Mouse (Mus musculus): Measurements from ENCODE around the gene Timm8a2. TPM values are rescaled to one million over a fixed set of nuclear protein-coding genes. Genes with fewer than 3 reads are reported as not detected.
"Not testable (repeated sequence)": the region's sequence is repeated elsewhere in the genome, so short reads cannot be mapped to it uniquely, and the experiment has no call there.

The Timm8a2 gene
- total RNA-seq, 2 experiments from 2014 or later, result not detected

DNA sequence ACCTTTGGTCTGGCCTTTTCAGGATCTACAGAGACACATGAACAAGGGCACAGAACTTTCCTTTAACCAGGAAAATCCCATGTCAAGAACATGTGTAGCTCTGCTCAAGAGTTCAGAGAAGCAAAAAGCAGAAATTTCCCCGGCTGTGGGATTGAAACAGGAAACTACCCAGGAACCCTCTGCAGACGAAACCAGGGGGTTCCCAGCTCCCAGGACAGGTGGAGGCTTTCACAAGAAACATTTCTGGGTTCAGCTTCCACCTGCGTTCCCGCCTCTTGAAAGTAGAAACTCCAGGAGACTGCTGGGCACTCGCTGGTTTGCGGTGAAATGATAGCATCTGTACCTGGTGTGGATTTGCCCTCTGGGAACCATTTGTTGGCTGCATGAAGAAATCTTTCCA lies 22.4 kb downstream of the Timm8a2 start:
- no peak for DNase-seq (ENCODE audit: low spot score in 2 of 2)

- no peak for DNase-seq (ENCODE audit: low spot score in 2 of 2)
Observed at GRCm38 (mm10) chr14:122057941-122058346, 23.5 kb downstream of the Timm8a2 start.

DNA sequence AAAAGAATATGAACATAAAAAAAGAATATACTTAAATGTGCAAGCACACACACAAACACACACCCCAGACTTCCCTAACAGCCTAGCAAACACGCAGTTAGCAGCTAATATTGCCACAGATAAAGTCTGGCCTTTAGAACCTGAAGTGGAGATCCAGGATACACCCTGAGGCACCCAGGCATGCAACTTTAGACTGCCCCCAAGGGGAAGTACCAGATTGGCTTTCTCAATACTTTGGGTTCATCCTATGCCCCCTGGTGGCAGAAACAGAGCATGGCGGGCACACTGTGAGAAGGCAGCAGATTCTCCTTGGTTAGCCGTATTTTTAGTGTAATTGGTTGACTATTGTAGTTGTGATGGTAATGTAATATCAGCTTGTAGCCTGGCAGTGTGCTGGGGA lies 26.2 kb downstream of the Timm8a2 start:
- peak; percentile 66 to 88 for DNase-seq (ENCODE audit: low spot score in 2 of 2)

- DNase-seq (ENCODE audit: low spot score in 2 of 2), result no peak
Observed at GRCm38 (mm10) chr14:122061376-122061775, 26.9 kb downstream of the Timm8a2 start.

DNA sequence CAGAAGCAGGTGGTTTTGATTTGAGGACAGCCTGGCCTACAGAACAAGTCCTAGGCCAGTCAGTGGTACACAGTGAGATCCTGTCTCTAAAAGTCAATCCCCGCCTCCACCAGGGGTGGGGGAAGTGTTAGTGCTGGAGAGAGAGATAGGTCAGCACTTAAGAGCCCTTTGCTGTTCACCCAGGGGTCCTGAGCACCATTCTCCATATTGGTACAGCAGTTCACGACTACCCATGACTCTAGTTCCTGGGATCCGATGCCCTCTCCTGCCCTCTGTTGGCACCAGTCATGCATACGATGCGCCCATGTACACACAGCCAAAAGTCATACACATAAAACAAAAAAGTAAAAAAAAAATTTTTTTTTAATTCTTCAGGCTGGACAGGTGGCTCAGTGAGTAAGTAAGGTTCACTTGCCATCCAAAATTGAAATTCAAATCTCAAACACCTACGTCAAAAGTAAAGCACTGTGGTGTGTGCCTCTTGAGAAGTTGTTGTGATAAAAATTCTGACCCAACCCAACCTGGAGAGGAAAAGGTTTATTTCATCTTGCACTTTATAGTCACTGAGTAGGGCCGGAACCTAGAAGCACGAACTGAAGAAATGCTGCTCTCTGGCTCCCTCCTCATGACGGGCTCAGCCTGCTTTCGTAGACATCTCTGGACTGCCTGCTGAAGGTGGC lies 28.1 kb downstream of the Timm8a2 start:
- no peak for DNase-seq (ENCODE audit: low spot score in 2 of 2)

- DNase-seq (ENCODE audit: low spot score in 2 of 2), result no peak
Observed at GRCm38 (mm10) chr14:122063599-122063998, 29.1 kb downstream of the Timm8a2 start.

GRCm38 (mm10) chr14:122064519-122064918 lies 30.0 kb downstream of the Timm8a2 start:
- peak; percentile 13 to 77 for DNase-seq (ENCODE audit: low spot score in 2 of 2)

DNA sequence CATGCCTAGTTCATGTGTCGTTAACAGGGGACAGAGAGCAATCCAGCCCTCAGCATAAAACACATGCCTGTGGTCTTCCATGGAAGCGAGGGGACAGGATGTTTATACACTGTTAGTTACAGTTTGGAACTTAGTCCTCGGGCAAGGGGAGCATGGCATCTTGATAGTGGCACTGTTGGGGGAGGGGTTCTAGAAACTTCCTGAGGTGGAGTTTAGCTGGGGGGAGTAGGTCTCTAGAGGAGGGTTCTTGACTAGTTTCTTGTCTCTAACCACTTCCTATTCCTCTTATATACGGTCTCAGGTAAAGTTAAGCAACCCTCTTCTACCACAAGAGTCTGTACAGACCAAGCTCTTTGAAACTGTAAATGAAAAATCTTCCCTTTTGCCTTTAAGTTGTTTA lies 31.8 kb downstream of the Timm8a2 start:
- no peak for DNase-seq (ENCODE audit: low spot score in 2 of 2)

DNA sequence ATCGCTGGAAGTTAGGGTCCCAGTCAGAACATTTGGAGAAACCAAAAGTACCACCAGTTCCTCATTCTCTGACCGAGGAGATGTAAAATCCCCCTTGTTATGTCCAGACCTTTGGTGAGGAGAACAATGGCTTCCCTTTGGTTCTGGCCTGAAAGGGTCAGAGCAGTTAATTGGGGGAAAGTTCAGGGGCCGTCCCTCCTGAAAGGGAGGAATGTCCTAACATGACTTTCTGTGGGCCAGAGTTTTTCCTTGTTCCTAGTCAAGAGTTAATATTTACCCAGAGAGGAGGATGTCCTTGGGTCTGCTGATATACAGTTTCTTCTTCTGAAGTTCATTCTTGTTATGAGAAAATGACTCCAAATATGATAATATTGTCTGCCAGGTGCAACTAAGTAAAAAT lies 33.6 kb downstream of the Timm8a2 start:
- DNase-seq (ENCODE audit: low spot score in 2 of 2), result not testable (repeated sequence)

DNA sequence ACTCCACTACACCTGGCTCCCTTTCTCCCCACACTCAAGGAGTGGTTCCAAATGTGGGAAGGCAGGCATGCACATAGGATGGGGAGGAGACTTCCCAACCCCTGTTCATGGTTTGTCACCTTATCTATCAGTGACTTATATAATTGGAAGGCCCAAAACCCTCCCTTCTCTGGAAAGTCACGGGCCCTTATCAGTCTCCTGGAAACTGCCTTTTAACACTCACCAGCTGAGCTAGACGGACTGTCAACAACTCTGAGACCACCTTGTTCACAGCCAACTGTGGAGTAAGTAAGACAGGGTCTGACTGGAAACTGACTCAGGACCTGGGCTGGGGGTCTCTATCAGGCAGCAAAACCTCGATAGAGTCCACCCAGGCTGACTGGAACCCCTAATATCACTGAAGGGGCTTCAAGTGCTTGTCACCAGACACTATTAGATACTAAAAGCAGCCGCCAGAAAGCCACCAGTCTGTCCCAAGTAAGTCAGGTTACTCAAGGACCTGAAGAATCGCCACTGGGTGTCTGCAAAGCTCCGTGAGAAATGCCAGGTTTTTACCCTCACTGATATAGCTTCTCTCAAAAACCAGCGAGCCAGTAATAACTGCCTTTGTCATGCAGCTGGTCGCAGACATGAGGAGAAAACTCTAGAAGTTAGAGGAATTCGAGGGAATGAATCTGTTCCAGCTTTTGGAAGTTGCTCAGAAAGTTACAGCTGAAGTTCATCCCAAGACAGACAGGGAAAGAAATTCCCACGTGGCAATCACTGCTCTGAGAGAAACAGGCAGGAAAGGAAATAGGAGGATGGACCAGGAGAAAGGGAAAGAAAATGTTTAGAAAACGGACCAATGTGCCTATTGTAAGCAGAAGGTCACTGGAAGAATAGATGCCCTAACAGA lies 34.6 kb downstream of the Timm8a2 start:
- DNase-seq (ENCODE audit: low spot score in 2 of 2), result no peak

- DNase-seq (ENCODE audit: low spot score in 2 of 2), result no peak
Observed at GRCm38 (mm10) chr14:122069948-122070347, 35.5 kb downstream of the Timm8a2 start.

- DNase-seq (ENCODE audit: low spot score in 2 of 2), result no peak
Observed at GRCm38 (mm10) chr14:122073422-122073821, 38.9 kb downstream of the Timm8a2 start.

DNA sequence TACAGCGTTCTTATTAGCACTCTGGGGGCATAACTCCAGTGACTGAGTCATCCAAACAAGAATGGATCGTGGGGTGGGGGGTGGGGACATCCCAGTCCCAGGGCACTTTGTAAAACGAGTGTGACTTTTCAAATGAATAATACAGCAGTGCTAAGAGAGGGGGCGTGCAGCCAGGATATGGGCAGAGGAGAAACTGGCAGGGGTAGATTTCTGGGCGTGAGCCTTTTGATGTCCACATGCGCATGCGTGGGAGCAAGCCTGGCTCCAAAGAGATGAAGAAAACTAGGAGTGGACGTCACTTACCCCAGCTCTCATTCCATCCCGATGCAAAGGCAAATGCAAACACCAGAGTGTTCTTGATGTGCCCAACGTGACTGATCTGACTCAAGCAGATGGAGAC lies 39.9 kb downstream of the Timm8a2 start:
- DNase-seq (ENCODE audit: low spot score in 2 of 2), result no peak

- DNase-seq (ENCODE audit: low spot score in 2 of 2), result no peak
Observed at GRCm38 (mm10) chr14:122075485-122076200, 41.2 kb downstream of the Timm8a2 start.

DNA sequence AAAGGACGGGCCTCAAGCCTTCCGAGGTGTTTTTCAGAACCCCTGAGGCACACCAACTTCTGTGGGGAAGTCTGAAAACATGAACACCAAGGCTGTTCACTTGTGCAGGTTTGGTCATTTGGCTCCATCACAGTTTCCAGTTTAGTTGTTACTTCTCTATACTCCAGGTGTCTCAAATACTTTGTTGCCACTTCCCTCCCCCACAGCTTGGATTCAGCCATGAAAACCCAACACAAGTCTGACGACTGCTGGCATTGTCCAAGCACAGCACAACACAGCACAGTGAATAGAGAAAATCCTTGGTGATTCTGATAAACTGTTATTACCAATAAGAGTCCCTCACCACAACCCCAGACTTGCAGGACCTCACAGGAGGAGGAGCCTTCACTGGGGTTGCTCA lies 42.5 kb downstream of the Timm8a2 start:
- DNase-seq (ENCODE audit: low spot score in 2 of 2), result no peak

DNA sequence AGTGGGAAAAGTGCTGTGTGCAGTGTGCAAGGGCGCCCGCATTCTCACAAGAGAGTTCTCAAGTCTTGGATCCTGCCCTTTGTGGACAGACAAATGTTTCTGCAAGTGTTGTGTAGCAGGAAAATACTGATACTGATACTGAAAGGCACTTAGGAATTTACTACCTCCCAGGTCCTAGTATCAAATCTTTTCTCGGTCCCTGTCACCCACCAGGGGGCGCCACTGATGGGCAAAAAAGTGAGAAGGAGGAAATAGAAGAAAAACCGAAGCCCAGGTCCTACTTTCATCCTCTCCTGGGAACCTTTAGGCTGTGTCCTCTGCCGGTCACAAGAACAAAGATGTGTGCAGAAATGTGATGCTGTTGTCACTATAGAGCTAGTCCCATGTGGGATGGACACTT lies 45.0 kb downstream of the Timm8a2 start:
- peak; percentile 7 to 58 for DNase-seq (ENCODE audit: low spot score in 2 of 2)

DNA sequence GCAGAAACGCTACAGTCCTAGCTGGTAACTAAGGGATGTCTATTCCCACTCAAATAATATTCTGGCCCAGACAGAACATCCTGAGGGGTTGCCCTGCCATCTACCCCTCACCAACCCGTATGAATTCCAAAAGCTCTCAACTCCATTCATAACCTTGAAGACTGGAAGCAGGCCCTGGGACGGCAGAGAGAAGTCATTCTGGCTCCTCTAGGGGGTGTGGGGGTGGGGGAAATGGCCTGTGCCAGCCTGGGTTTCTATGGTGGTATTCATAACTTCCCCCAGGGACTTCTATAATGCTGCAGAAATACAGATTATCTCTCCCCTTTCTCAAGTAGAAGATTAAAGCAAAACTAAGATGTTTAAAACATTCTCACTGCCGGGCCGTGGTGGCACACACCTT lies 45.4 kb downstream of the Timm8a2 start:
- DNase-seq (ENCODE audit: low spot score in 2 of 2), result no peak

DNA sequence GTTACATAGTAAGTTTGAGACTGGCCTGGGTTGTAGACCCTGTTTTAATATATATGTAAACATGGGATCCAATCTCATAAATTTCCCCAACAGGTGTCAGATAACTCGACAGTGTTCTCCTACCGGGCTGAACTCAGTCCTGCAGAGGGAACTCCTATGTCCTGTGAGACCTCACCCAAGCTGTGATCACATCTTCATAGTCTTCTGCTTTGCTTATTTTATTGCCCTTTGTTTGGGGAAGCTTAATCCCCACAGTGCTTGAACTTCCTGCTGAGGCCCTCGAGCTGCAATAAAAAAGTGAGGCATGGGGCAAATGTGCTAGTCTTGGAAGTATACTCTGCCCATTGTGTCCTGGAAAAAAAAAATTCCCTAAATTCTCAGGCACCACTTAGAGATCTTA lies 46.8 kb downstream of the Timm8a2 start:
- DNase-seq (ENCODE audit: low spot score in 2 of 2), result no peak

DNA sequence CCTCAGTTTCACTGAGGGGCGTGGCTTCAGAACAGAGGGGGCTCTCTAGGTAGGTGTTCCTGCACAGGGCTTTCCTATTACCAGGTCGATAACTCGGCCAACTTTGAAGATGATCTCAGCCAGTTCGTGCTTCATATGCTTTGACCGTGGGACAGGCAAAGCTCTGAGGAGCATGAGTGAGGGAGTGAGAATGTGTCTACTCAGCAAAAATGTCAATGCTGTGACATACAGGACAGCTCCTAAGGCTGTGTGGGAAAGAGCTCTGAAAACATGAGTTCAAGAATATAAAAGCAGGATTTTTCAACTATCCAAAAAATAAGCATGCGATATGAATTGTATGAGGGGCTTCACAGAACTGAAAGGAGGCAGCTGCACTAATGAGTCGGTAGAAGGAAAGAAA lies 49.0 kb downstream of the Timm8a2 start:
- no peak for DNase-seq (ENCODE audit: low spot score in 2 of 2)

DNA sequence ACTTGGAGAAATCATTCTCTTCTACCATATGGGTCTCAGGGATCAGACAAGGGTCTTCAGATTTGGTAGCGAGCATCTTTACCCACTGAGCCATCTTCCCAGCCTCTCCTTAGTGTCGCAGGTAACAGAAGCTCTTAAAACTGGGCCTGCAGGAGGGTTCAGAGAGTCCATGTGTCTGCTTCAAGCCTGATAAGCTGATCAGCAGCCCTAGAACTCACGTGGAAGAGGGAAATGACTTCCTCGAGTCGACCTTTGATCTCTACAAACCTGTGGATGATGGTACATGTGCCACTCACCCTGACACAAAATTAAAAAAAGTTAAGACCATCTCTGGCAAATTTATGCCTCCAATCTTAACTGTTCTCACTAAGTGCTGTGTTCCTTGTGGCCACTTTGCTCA lies 53.5 kb downstream of the Timm8a2 start:
- DNase-seq (ENCODE audit: low spot score in 2 of 2), result no peak
